Mouse (Mus musculus) forebrain, embryonic 12.5 days (tissue): ENCODE data around the gene Apod. TPM values are rescaled to one million over a fixed set of nuclear protein-coding genes. Genes with fewer than 3 reads are reported as not detected.

Experiments used
- ATAC-seq: fragments of 200-750 bp; cut with Nextera tagmentation; 2 replicates; pipeline ENCODE4 v1.8.0; 2017; ENCODE audit warnings: moderate TSS enrichment; ENCODE audit not compliant: low FRiP score
- H3K27ac ChIP-seq: fragments of 300-500 bp; sonication (generic); 2 replicates; pipeline ENCODE4 v1.5.1; 2016; ENCODE audit warnings: mild to moderate bottlenecking
- H3K27me3 ChIP-seq: fragments of 300-500 bp; sonication (generic); 2 replicates; pipeline ENCODE4 v1.6.1; 2016; ENCODE audit warnings: mild to moderate bottlenecking
- H3K36me3 ChIP-seq: fragments of 300-500 bp; sonication (generic); replicated peaks from 2 replicates; pipeline ENCODE4 v1.6.1; 2016; ENCODE audit warnings: mild to moderate bottlenecking
- H3K4me1 ChIP-seq: fragments of 300-500 bp; sonication (generic); 2 replicates; pipeline ENCODE4 v1.6.1; 2016
- H3K4me2 ChIP-seq: fragments of 300-500 bp; sonication (generic); 2 replicates; pipeline ENCODE4 v1.6.1; 2016; ENCODE audit warnings: mild to moderate bottlenecking, moderate library complexity
- H3K4me3 ChIP-seq: fragments of 300-500 bp; sonication (generic); replicated peaks from 2 replicates; pipeline ENCODE4 v1.5.1; 2016; ENCODE audit warnings: mild to moderate bottlenecking
- H3K9ac ChIP-seq: fragments of 300-500 bp; sonication (generic); 2 replicates; pipeline ENCODE4 v1.6.1; 2016; ENCODE audit warnings: mild to moderate bottlenecking
- H3K9me3 ChIP-seq: fragments of 300-500 bp; sonication (generic); 2 replicates; pipeline ENCODE4 v1.6.1; 2016
- WGBS: fragments of 180-500 bp; shearing (Covaris S2); methylation state at CpG from one replicate; pipeline ENCODE4 v1.1.7; 2016; 5-methylcytosine and 5-hydroxymethylcytosine counted together
- polyA plus RNA-seq: library from polyadenylated mRNA; unstranded; fragments of >200 nt; fragmentation: Nextera tagmentation; extraction: Ambion mirVana; gene quantifications from 2 replicates; pipeline ENCODE4 v1.2.1, GENCODE M21; 2016

Apod gene
- polyA plus RNA-seq, 1 experiment from 2014 or later, result 41.7 TPM

GRCm38 (mm10) chr16:31299164-31299959, 15.2 kb downstream of the Apod start:
- H3K27me3 ChIP-seq, result no peaks in the 10 kb centered on the region; the same call in 1 of the 2 replicates
- 51% methylated on average over 11 of the region's 11 CpGs for WGBS
- no peaks in the 10 kb centered on the region for H3K9me3 ChIP-seq
- no peak overlapping the region for H3K27ac ChIP-seq
- H3K4me3 ChIP-seq, result no peak overlapping the region
- no peak overlapping the region for H3K9ac ChIP-seq
- no peaks in the 10 kb centered on the region for H3K36me3 ChIP-seq
- no peak for ATAC-seq
- H3K4me2 ChIP-seq, result no peak overlapping the region
- H3K4me1 ChIP-seq, result peaks cover 25% of the 10 kb centered on the region

- no peak for ATAC-seq
- WGBS, result 89% methylated on average over 7 of the region's 7 CpGs
- H3K4me2 ChIP-seq, result no peak overlapping the region
These were observed 17.5 kb downstream of the Apod start for GRCm38 (mm10) chr16:31297113-31297512.

GRCm38 (mm10) chr16:31293761-31294160, 20.8 kb downstream of the Apod start:
- 86% methylated on average over 4 of the region's 4 CpGs for WGBS
- ATAC-seq, result no peak
- no peaks in the 10 kb centered on the region for H3K36me3 ChIP-seq
- H3K4me3 ChIP-seq, result no peak overlapping the region
- no peak overlapping the region for H3K4me2 ChIP-seq
- H3K27ac ChIP-seq, result no peak overlapping the region
- H3K4me1 ChIP-seq, result no peaks in the 10 kb centered on the region
- no peak overlapping the region for H3K9ac ChIP-seq
- H3K27me3 ChIP-seq, result no peaks in the 10 kb centered on the region
- no peaks in the 10 kb centered on the region for H3K9me3 ChIP-seq

More at GRCm38 (mm10) chr16:31297113-31297512, 17.5 kb downstream of the Apod start:
- no peaks in the 10 kb centered on the region for H3K36me3 ChIP-seq
- no peaks in the 10 kb centered on the region for H3K9me3 ChIP-seq
- peaks cover 25% of the 10 kb centered on the region for H3K4me1 ChIP-seq
- no peak overlapping the region for H3K27ac ChIP-seq
- no peak overlapping the region for H3K4me3 ChIP-seq
- H3K9ac ChIP-seq, result no peak overlapping the region
- no peaks in the 10 kb centered on the region; the same call in 1 of the 2 replicates for H3K27me3 ChIP-seq

GRCm38 (mm10) chr16:31290751-31291365, 23.8 kb downstream of the Apod start:
- H3K27me3 ChIP-seq, result no peaks in the 10 kb centered on the region
- no peaks in the 10 kb centered on the region for H3K36me3 ChIP-seq
- no peak overlapping the region for H3K9ac ChIP-seq
- H3K9me3 ChIP-seq, result no peaks in the 10 kb centered on the region
- H3K27ac ChIP-seq, result no peak overlapping the region
- no peak overlapping the region for H3K4me2 ChIP-seq
- ATAC-seq, result no peak
- WGBS, result 83% methylated on average over 7 of the region's 7 CpGs
- H3K4me3 ChIP-seq, result no peak overlapping the region
- no peaks in the 10 kb centered on the region for H3K4me1 ChIP-seq

GRCm38 (mm10) chr16:31290281-31290680, 24.3 kb downstream of the Apod start:
- no peak for ATAC-seq
- Histone ChIP-seq H3K27ac (no peak overlapping the region), H3K4me2 (no peak overlapping the region), H3K4me1 (no peaks in the 10 kb centered on the region), H3K36me3 (no peaks in the 10 kb centered on the region), H3K27me3 (no peaks in the 10 kb centered on the region), H3K9me3 (no peaks in the 10 kb centered on the region), H3K4me3 (no peak overlapping the region), H3K9ac (no peak overlapping the region)
- 83% methylated on average over 10 of the region's 10 CpGs for WGBS

GRCm38 (mm10) chr16:31287712-31288111, 26.9 kb downstream of the Apod start:
- ATAC-seq, result no peak

GRCm38 (mm10) chr16:31286801-31287488, 27.7 kb downstream of the Apod start:
- ATAC-seq, result no peak
- no peak overlapping the region for H3K9ac ChIP-seq
- WGBS, result 90% methylated on average over 11 of the region's 11 CpGs
- H3K4me2 ChIP-seq, result no peak overlapping the region
- H3K27ac ChIP-seq, result no peak overlapping the region
- H3K36me3 ChIP-seq, result no peaks in the 10 kb centered on the region
- no peaks in the 10 kb centered on the region for H3K27me3 ChIP-seq
- H3K9me3 ChIP-seq, result no peaks in the 10 kb centered on the region
- H3K4me3 ChIP-seq, result no peak overlapping the region
- no peaks in the 10 kb centered on the region for H3K4me1 ChIP-seq

More at GRCm38 (mm10) chr16:31287712-31288111, 26.9 kb downstream of the Apod start:
- Histone ChIP-seq H3K27me3 (no peaks in the 10 kb centered on the region), H3K9ac (no peak overlapping the region), H3K27ac (no peak overlapping the region), H3K4me1 (no peaks in the 10 kb centered on the region), H3K9me3 (no peaks in the 10 kb centered on the region), H3K4me3 (no peak overlapping the region), H3K36me3 (no peaks in the 10 kb centered on the region), H3K4me2 (no peak overlapping the region)
- WGBS, result 87% methylated on average over 3 of the region's 3 CpGs

- 78% methylated on average over 2 of the region's 2 CpGs for WGBS
- no peaks in the 10 kb centered on the region for H3K4me1 ChIP-seq
- no peak overlapping the region for H3K27ac ChIP-seq
- H3K4me3 ChIP-seq, result no peak overlapping the region
- no peaks in the 10 kb centered on the region for H3K27me3 ChIP-seq
- H3K36me3 ChIP-seq, result no peaks in the 10 kb centered on the region
- H3K9ac ChIP-seq, result no peak overlapping the region
- no peak for ATAC-seq
- no peaks in the 10 kb centered on the region for H3K9me3 ChIP-seq
- no peak overlapping the region for H3K4me2 ChIP-seq
These were observed 32.6 kb downstream of the Apod start for GRCm38 (mm10) chr16:31281981-31282380.

GRCm38 (mm10) chr16:31280176-31280575, 34.4 kb downstream of the Apod start:
- H3K4me1 ChIP-seq, result no peaks in the 10 kb centered on the region
- no peaks in the 10 kb centered on the region for H3K36me3 ChIP-seq
- H3K9ac ChIP-seq, result no peak overlapping the region
- H3K4me2 ChIP-seq, result no peak overlapping the region
- no peak overlapping the region for H3K4me3 ChIP-seq
- no peak overlapping the region for H3K27ac ChIP-seq
- no peaks in the 10 kb centered on the region for H3K27me3 ChIP-seq
- H3K9me3 ChIP-seq, result no peaks in the 10 kb centered on the region
- no peak for ATAC-seq
- 87% methylated on average over 4 of the region's 4 CpGs for WGBS

- no peak overlapping the region for H3K27ac ChIP-seq
- no peaks in the 10 kb centered on the region for H3K36me3 ChIP-seq
- no peak overlapping the region for H3K4me3 ChIP-seq
- H3K27me3 ChIP-seq, result no peaks in the 10 kb centered on the region
- H3K4me2 ChIP-seq, result no peak overlapping the region
- H3K9ac ChIP-seq, result no peak overlapping the region
- whole genome bisulfite sequencing, result 78% methylated on average over 6 of the region's 6 CpGs
- H3K9me3 ChIP-seq, result no peaks in the 10 kb centered on the region
- no peak for ATAC-seq
- H3K4me1 ChIP-seq, result peaks cover 4% of the 10 kb centered on the region
These were observed 36.0 kb downstream of the Apod start for GRCm38 (mm10) chr16:31278581-31278980.

- H3K9me3 ChIP-seq, result no peaks in the 10 kb centered on the region
- no peak overlapping the region for H3K9ac ChIP-seq
- no peak for ATAC-seq
- no peaks in the 10 kb centered on the region for H3K36me3 ChIP-seq
- H3K4me2 ChIP-seq, result no peak overlapping the region
- H3K27ac ChIP-seq, result no peak overlapping the region
- peaks cover 9% of the 10 kb centered on the region for H3K4me1 ChIP-seq
- 63% methylated on average over 2 of the region's 2 CpGs for WGBS
- no peaks in the 10 kb centered on the region for H3K27me3 ChIP-seq
- no peak overlapping the region for H3K4me3 ChIP-seq
These were observed 36.5 kb downstream of the Apod start for GRCm38 (mm10) chr16:31278081-31278480.

GRCm38 (mm10) chr16:31276962-31277361, 37.6 kb downstream of the Apod start:
- Histone ChIP-seq H3K4me2 (no peak overlapping the region), H3K9ac (no peak overlapping the region), H3K27ac (no peak overlapping the region), H3K4me1 (peaks cover 19% of the 10 kb centered on the region), H3K27me3 (no peaks in the 10 kb centered on the region), H3K4me3 (no peak overlapping the region), H3K9me3 (no peaks in the 10 kb centered on the region), H3K36me3 (no peaks in the 10 kb centered on the region)
- ATAC-seq, result no peak
- WGBS, result 91% methylated on average over 7 of the region's 7 CpGs
